Mouse (Mus musculus) neural tube, embryonic 12.5 days (tissue): ENCODE results near the gene Tanc2. TPM values are rescaled to one million over a fixed set of nuclear protein-coding genes. Genes with fewer than 3 reads are reported as not detected.

Source experiments
- ATAC-seq: fragments of 200-750 bp; cut with Nextera tagmentation; 2 replicates; pipeline ENCODE4 v1.8.0; 2017; ENCODE audit warnings: low read depth, mild to moderate bottlenecking, moderate TSS enrichment, moderate library complexity; ENCODE audit not compliant: low FRiP score
- H3K27ac ChIP-seq: fragments of 300-500 bp; sonication (generic); 2 replicates; pipeline ENCODE4 v1.5.1; 2016
- H3K27me3 ChIP-seq: fragments of 300-500 bp; sonication (generic); replicated peaks from 2 replicates; pipeline ENCODE4 v1.6.1; 2016; ENCODE audit warnings: mild to moderate bottlenecking
- H3K36me3 ChIP-seq: fragments of 300-500 bp; sonication (generic); 2 replicates; pipeline ENCODE4 v1.6.1; 2016; ENCODE audit warnings: mild to moderate bottlenecking
- H3K4me1 ChIP-seq: fragments of 300-500 bp; sonication (generic); 2 replicates; pipeline ENCODE4 v1.6.1; 2016
- H3K4me2 ChIP-seq: fragments of 300-500 bp; sonication (generic); replicated peaks from 2 replicates; pipeline ENCODE4 v1.6.1; 2016; ENCODE audit warnings: mild to moderate bottlenecking
- H3K4me3 ChIP-seq: fragments of 300-500 bp; sonication (generic); 2 replicates; pipeline ENCODE4 v1.5.1; 2016
- H3K9ac ChIP-seq: fragments of 300-500 bp; sonication (generic); 2 replicates; pipeline ENCODE4 v1.6.1; 2016; ENCODE audit warnings: mild to moderate bottlenecking
- H3K9me3 ChIP-seq: fragments of 300-500 bp; sonication (generic); 2 replicates; pipeline ENCODE4 v1.6.1; 2016; ENCODE audit warnings: mild to moderate bottlenecking
- WGBS: fragments of 180-500 bp; shearing (Covaris S2); methylation state at CpG from one replicate; pipeline ENCODE4 v1.1.7; 2016; 5-methylcytosine and 5-hydroxymethylcytosine counted together
- polyA plus RNA-seq: library from polyadenylated mRNA; unstranded; fragments of >200 nt; fragmentation: Nextera tagmentation; extraction: Ambion mirVana; gene quantifications from 2 replicates; pipeline ENCODE4 v1.2.1, GENCODE M21; 2016

Tanc2 gene
- polyA plus RNA-seq, 1 experiment from 2014 or later: 33.1 TPM

- Histone ChIP-seq H3K27me3 (0 out of 2 replicates have a peak, but pooled peaks cover 4% of the 10 kb centered on the region), H3K4me2 (no peak overlapping the region), H3K9me3 (no peaks in the 10 kb centered on the region), H3K4me1 (0 out of 2 replicates have a peak, but pooled peaks cover 5% of the 10 kb centered on the region), H3K27ac (no peak overlapping the region), H3K9ac (no peak overlapping the region), H3K36me3 (no peaks in the 10 kb centered on the region), H3K4me3 (no peak overlapping the region)
- ATAC-seq: no peak
- WGBS: 89% methylated on average over 6 of the region's 6 CpGs
Measured at GRCm38 (mm10) chr11:105936200-105936599, 346.4 kb downstream of the Tanc2 start.

- no peak for ATAC-seq
- Histone ChIP-seq H3K4me1 (0 out of 2 replicates have a peak, but pooled peaks cover 5% of the 10 kb centered on the region), H3K27me3 (peaks cover 11% of the 10 kb centered on the region; the same call in 1 of the 2 replicates), H3K9me3 (no peaks in the 10 kb centered on the region), H3K9ac (no peak overlapping the region), H3K27ac (no peak overlapping the region), H3K4me3 (no peak overlapping the region), H3K4me2 (no peak overlapping the region), H3K36me3 (no peaks in the 10 kb centered on the region)
- 88% methylated on average over 3 of the region's 3 CpGs for WGBS
Measured at GRCm38 (mm10) chr11:105936974-105937373, 347.2 kb downstream of the Tanc2 start.

GRCm38 (mm10) chr11:105938771-105939170 is 349.0 kb downstream of the Tanc2 start:
- Histone ChIP-seq H3K4me3 (no peak overlapping the region), H3K9ac (0 out of 2 replicates have a peak overlapping the region, but pooled peaks have one; percentile 9), H3K4me2 (no peak overlapping the region), H3K27me3 (peaks cover 19% of the 10 kb centered on the region), H3K9me3 (no peaks in the 10 kb centered on the region), H3K4me1 (peaks cover 6% of the 10 kb centered on the region; the same call in 1 of the 2 replicates), H3K27ac (no peak overlapping the region), H3K36me3 (no peaks in the 10 kb centered on the region)
- ATAC-seq: no peak
- 53% methylated on average over 9 of the region's 9 CpGs for WGBS

GRCm38 (mm10) chr11:105941973-105942372 is 352.2 kb downstream of the Tanc2 start:
- no peak overlapping the region for H3K27ac ChIP-seq
- no peak overlapping the region for H3K4me3 ChIP-seq
- H3K9ac ChIP-seq: 0 out of 2 replicates have a peak overlapping the region, but pooled peaks have one; percentile 13
- 76% methylated on average over 8 of the region's 8 CpGs for WGBS
- no peaks in the 10 kb centered on the region for H3K36me3 ChIP-seq
- H3K9me3 ChIP-seq: no peaks in the 10 kb centered on the region
- no peak overlapping the region for H3K4me2 ChIP-seq
- H3K27me3 ChIP-seq: peaks cover 33% of the 10 kb centered on the region
- peaks cover 11% of the 10 kb centered on the region; the same call in 1 of the 2 replicates for H3K4me1 ChIP-seq
- no peak for ATAC-seq

- Histone ChIP-seq H3K4me3 (peak overlapping the region; percentile 63), H3K27ac (no peak overlapping the region), H3K4me1 (peaks cover 11% of the 10 kb centered on the region), H3K9me3 (no peaks in the 10 kb centered on the region), H3K4me2 (peak overlapping the region; percentile 97), H3K9ac (peak overlapping the region; percentile 69), H3K27me3 (peaks cover 33% of the 10 kb centered on the region), H3K36me3 (no peaks in the 10 kb centered on the region)
- ATAC-seq: peak; percentile 51
- 6% methylated on average over 47 of the region's 47 CpGs for WGBS
Measured at GRCm38 (mm10) chr11:105943133-105944102, 353.6 kb downstream of the Tanc2 start.

- Histone ChIP-seq H3K9ac (peak overlapping the region; percentile 69), H3K36me3 (no peaks in the 10 kb centered on the region), H3K9me3 (no peaks in the 10 kb centered on the region), H3K27ac (no peak overlapping the region), H3K4me2 (peak overlapping the region; percentile 97), H3K27me3 (peaks cover 33% of the 10 kb centered on the region), H3K4me3 (peak overlapping the region; percentile 63), H3K4me1 (peaks cover 11% of the 10 kb centered on the region)
- ATAC-seq: peak; percentile 72
- WGBS: under 1% methylated on average over 59 of the region's 59 CpGs
Measured at GRCm38 (mm10) chr11:105944126-105944621, 354.4 kb downstream of the Tanc2 start.

- Histone ChIP-seq H3K36me3 (no peaks in the 10 kb centered on the region), H3K9me3 (no peaks in the 10 kb centered on the region), H3K27me3 (peaks cover 33% of the 10 kb centered on the region), H3K4me2 (peak overlapping the region; percentile 97), H3K9ac (no peak overlapping the region), H3K4me1 (peaks cover 11% of the 10 kb centered on the region), H3K27ac (no peak overlapping the region), H3K4me3 (peak overlapping the region; percentile 63; the same call in 1 of the 2 replicates)
- no peak for ATAC-seq
- WGBS: 81% methylated on average over 16 of the region's 16 CpGs
Measured at GRCm38 (mm10) chr11:105944770-105945672, 355.2 kb downstream of the Tanc2 start.

GRCm38 (mm10) chr11:105946694-105947154 is 356.9 kb downstream of the Tanc2 start:
- H3K27me3 ChIP-seq: peaks cover 24% of the 10 kb centered on the region
- no peak overlapping the region for H3K27ac ChIP-seq
- WGBS: 48% methylated on average over 11 of the region's 11 CpGs
- no peaks in the 10 kb centered on the region for H3K9me3 ChIP-seq
- no peaks in the 10 kb centered on the region for H3K36me3 ChIP-seq
- 0 out of 2 replicates have a peak overlapping the region, but pooled peaks have one; percentile 13 for H3K9ac ChIP-seq
- no peak for ATAC-seq
- H3K4me1 ChIP-seq: peaks cover 11% of the 10 kb centered on the region
- no peak overlapping the region for H3K4me3 ChIP-seq
- H3K4me2 ChIP-seq: no peak overlapping the region

- Histone ChIP-seq H3K4me3 (no peak overlapping the region), H3K9ac (no peak overlapping the region), H3K4me2 (no peak overlapping the region), H3K9me3 (no peaks in the 10 kb centered on the region), H3K27ac (no peak overlapping the region), H3K27me3 (peaks cover 18% of the 10 kb centered on the region), H3K4me1 (peaks cover 11% of the 10 kb centered on the region), H3K36me3 (no peaks in the 10 kb centered on the region)
- WGBS: 78% methylated on average over 2 of the region's 2 CpGs
- no peak for ATAC-seq
Measured at GRCm38 (mm10) chr11:105948255-105948654, 358.5 kb downstream of the Tanc2 start.

- 79% methylated on average over 4 of the region's 4 CpGs for WGBS
- no peak overlapping the region for H3K4me2 ChIP-seq
Measured at GRCm38 (mm10) chr11:105950519-105950918, 360.7 kb downstream of the Tanc2 start.

GRCm38 (mm10) chr11:105951601-105952044 is 361.8 kb downstream of the Tanc2 start:
- no peaks in the 10 kb centered on the region; the same call in 1 of the 2 replicates for H3K4me1 ChIP-seq
- no peak for ATAC-seq
- H3K27ac ChIP-seq: no peak overlapping the region
- no peaks in the 10 kb centered on the region for H3K9me3 ChIP-seq
- WGBS: 61% methylated on average over 3 of the region's 3 CpGs
- no peaks in the 10 kb centered on the region for H3K27me3 ChIP-seq
- H3K9ac ChIP-seq: no peak overlapping the region
- H3K4me2 ChIP-seq: no peak overlapping the region
- no peaks in the 10 kb centered on the region for H3K36me3 ChIP-seq
- H3K4me3 ChIP-seq: no peak overlapping the region

More at GRCm38 (mm10) chr11:105950519-105950918, 360.7 kb downstream of the Tanc2 start:
- Histone ChIP-seq H3K27me3 (peaks cover 1% of the 10 kb centered on the region; the same call in 1 of the 2 replicates), H3K36me3 (no peaks in the 10 kb centered on the region), H3K4me3 (no peak overlapping the region), H3K4me1 (no peaks in the 10 kb centered on the region; the same call in 1 of the 2 replicates), H3K27ac (no peak overlapping the region), H3K9ac (no peak overlapping the region), H3K9me3 (no peaks in the 10 kb centered on the region)
- ATAC-seq: no peak
